Comparison of ENCODE assay signal across 9 mouse cellular contexts in genomic region chr2:118245914-118246313, GRCm38 (mm10). TPM values are rescaled to one million over a fixed set of nuclear protein-coding genes. Genes with fewer than 3 reads are reported as not detected.
A peak's percentile ranks its signal among the peaks of the same experiment; 100 is the strongest.
DNase-seq lines count a peak whose midpoint lies in the region; ATAC-seq and TF ChIP-seq lines count a peak whose summit lies in the region.
"Had no signal": no experiment of that assay in that cellular context is flagged by ENCODE, and none has a peak within 500 bp of the region (broad histone marks: within the 10 kb centered on the region; RNA-seq: fewer than 3 reads in every experiment).

No protein-coding gene starts in this region.

- DNase-seq in B cell, adult 2 months: peak; percentile 83 to 84
- DNase-seq in adrenal gland, postnatal 10 days: peak; percentile 82
- DNase-seq in embryo, embryonic 11.5 days (ENCODE audit: low read depth, low spot score): peak; percentile 72

- no peak overlapping the region for H3K4me3 ChIP-seq in kidney, embryonic 15.5 days (replicated peaks)
- no peak overlapping the region for H3K4me3 ChIP-seq in liver, embryonic 12.5 days
- no peak overlapping the region for H3K4me3 ChIP-seq in neural tube, embryonic 12.5 days
- no peak overlapping the region for H3K4me3 ChIP-seq in testis, adult 2 months (ENCODE audit: control insufficient read depth, low read depth, low read length)
- H3K4me3 ChIP-seq: erythroblast, embryonic 14.5 days had no signal

- H3K4me1 ChIP-seq in kidney, embryonic 15.5 days: no peaks in the 10 kb centered on the region
- H3K4me1 ChIP-seq in liver, embryonic 12.5 days: no peaks in the 10 kb centered on the region
- no peaks in the 10 kb centered on the region for H3K4me1 ChIP-seq in neural tube, embryonic 12.5 days
- peaks cover 2% of the 10 kb centered on the region; the same call in 1 of the 2 replicates for H3K4me1 ChIP-seq in testis, adult 2 months (ENCODE audit: control insufficient read depth, insufficient read depth, low read length)

- peak; percentile 77 for ATAC-seq in granulocyte monocyte progenitor cell, adult 5-6 weeks (replicated peaks; ENCODE audit: poor library complexity, severe bottlenecking)
- peak; percentile 76; the same call in 1 of the 2 replicates for ATAC-seq in kidney, embryonic 15.5 days (replicated peaks; ENCODE audit: low FRiP score)
- ATAC-seq in liver, embryonic 12.5 days: 0 out of 2 replicates have a peak, but pooled peaks have one; percentile 37
- ATAC-seq in neural tube, embryonic 12.5 days (ENCODE audit: low FRiP score, low read depth): peak; percentile 70; the same call in 1 of the 2 replicates

- no peaks in the 10 kb centered on the region for H3K9me3 ChIP-seq in kidney, embryonic 15.5 days (replicated peaks)
- H3K9me3 ChIP-seq in liver, embryonic 12.5 days (replicated peaks): no peaks in the 10 kb centered on the region
- no peaks in the 10 kb centered on the region for H3K9me3 ChIP-seq in neural tube, embryonic 12.5 days

- no peaks in the 10 kb centered on the region for H3K36me3 ChIP-seq in kidney, embryonic 15.5 days
- H3K36me3 ChIP-seq in liver, embryonic 12.5 days: no peaks in the 10 kb centered on the region
- no peaks in the 10 kb centered on the region for H3K36me3 ChIP-seq in neural tube, embryonic 12.5 days
- no peaks in the 10 kb centered on the region for H3K36me3 ChIP-seq in testis, adult 2 months (ENCODE audit: control insufficient read depth, insufficient read depth, low read length)

- no peak for TF ChIP-seq POLR2A in testis, adult 2 months (IDR thresholded peaks at IDR 0.05; ENCODE audit: control insufficient read depth, low read depth, low read length)

- H3K9ac ChIP-seq in kidney, embryonic 15.5 days: no peak overlapping the region
- no peak overlapping the region for H3K9ac ChIP-seq in liver, embryonic 12.5 days
- H3K9ac ChIP-seq in neural tube, embryonic 12.5 days: no peak overlapping the region

- 11% methylated on average over 10 of the region's 10 CpGs for WGBS in kidney, embryonic 15.5 days
- 11% methylated on average over 10 of the region's 10 CpGs for WGBS in liver, embryonic 12.5 days (ENCODE audit: insufficient replicate concordance)
- WGBS in neural tube, embryonic 12.5 days: 13% methylated on average over 10 of the region's 10 CpGs

- H3K27me3 ChIP-seq in kidney, embryonic 15.5 days: no peaks in the 10 kb centered on the region; the same call in 1 of the 2 replicates
- no peaks in the 10 kb centered on the region for H3K27me3 ChIP-seq in liver, embryonic 12.5 days (replicated peaks)
- H3K27me3 ChIP-seq in neural tube, embryonic 12.5 days (replicated peaks): no peaks in the 10 kb centered on the region
- H3K27me3 ChIP-seq in testis, adult 2 months (ENCODE audit: control insufficient read depth, insufficient read depth, low read length): no peaks in the 10 kb centered on the region

- H3K4me2 ChIP-seq in kidney, embryonic 15.5 days: no peak overlapping the region
- H3K4me2 ChIP-seq in liver, embryonic 12.5 days: no peak overlapping the region
- no peak overlapping the region for H3K4me2 ChIP-seq in neural tube, embryonic 12.5 days (replicated peaks)

- H3K27ac ChIP-seq in kidney, embryonic 15.5 days: no peak overlapping the region
- no peak overlapping the region for H3K27ac ChIP-seq in liver, embryonic 12.5 days
- H3K27ac ChIP-seq in neural tube, embryonic 12.5 days: no peak overlapping the region
- H3K27ac ChIP-seq in testis, adult 2 months (ENCODE audit: control insufficient read depth, insufficient read depth, low read depth, low read length): no peak overlapping the region

- TF ChIP-seq CTCF in testis, adult 2 months (IDR thresholded peaks at IDR 0.05; ENCODE audit: control insufficient read depth, insufficient read depth, insufficient replicate concordance, low read depth, low read length): peak; percentile 62; the same call in 1 of the 2 replicates

RNA-seq across cellular contexts. Expression of gene Fsip1, which starts 10.9 kb away (rescaled TPM):
- under 1 TPM; 0.45 to 0.79 TPM for total RNA-seq in adrenal gland, postnatal 10 days (2021)
- not detected in 2 replicates for total RNA-seq in granulocyte monocyte progenitor cell, adult 5-6 weeks (2014; fragmentation: Nextera tagmentation)
- total RNA-seq in granulocyte monocyte progenitor cell, adult 5-6 weeks (2017): not detected in 2 replicates
- polyA plus RNA-seq in kidney, embryonic 15.5 days (2015; fragmentation: Nextera tagmentation; extraction: Ambion mirVana): 0.93 and 1.2 TPM in 2 replicates
- polyA plus RNA-seq in liver, embryonic 12.5 days (2016; fragmentation: Nextera tagmentation; extraction: Ambion mirVana): 0.23 and 0.35 TPM in 2 replicates
- 1.5 and 2.5 TPM in 2 replicates for polyA plus RNA-seq in neural tube, embryonic 12.5 days (2016; fragmentation: Nextera tagmentation; extraction: Ambion mirVana)
- polyA plus RNA-seq in testis, adult 2 months (2012; rRNA removed): 24.7 and 29.8 TPM in 2 replicates
- polyA plus RNA-seq: erythroblast, embryonic 14.5 days had no signal
